Mouse (Mus musculus): ENCODE measurements at regions not wholly inside any gene's neighbourhood (a gene's known extent, or its start where the extent isn't known, plus 50 kb on each side); places are given as distances from the start of the nearest gene placed in this dataset.
A peak's percentile ranks its signal among the peaks of the same experiment; 100 is the strongest.

DNA sequence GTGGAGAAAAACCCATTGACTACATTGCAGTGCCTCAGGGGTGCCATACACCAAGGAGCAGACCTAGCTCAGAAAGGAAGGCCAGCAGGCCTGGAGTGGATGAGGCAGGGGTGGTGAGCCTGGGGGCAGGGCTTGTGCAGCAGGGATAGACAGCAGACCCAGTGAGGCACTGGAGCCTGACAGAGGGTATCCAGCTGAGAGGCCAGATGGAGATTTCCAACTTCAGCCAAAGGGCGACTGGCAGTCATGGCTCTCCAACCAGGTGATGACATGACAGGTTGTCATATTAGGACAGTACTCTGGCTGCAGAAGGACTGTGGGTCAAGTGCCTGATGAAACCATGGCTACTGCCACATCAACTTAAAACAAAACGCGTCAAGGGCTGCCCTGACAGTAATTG lies 431.1 kb downstream of the Glrx3 start:
- peak; percentile 47 for DNase-seq
- intact Hi-C loops (cut with DNase I), result no loop called here

DNA sequence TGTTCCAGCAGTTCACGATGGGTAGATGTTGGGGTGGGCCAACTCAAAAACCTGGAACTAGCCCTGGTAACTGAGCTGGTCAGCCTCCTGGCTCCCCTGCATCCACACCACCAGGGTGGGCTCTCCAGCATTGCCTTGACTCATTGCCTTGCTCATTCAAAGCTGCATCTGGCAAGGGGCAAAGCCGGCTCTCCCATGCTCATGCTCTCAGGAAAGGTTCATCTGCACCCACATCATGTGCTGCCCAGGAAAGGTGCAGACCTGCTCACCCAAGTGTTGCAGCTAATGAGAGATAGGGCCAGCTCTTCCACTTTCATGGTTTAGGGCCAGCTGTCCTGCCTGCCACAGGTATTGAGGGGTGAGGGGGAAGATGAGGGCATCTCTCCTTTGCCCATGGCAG lies 437.9 kb downstream of the Glrx3 start:
- DNase-seq, result no peak
- intact Hi-C loops (cut with DNase I), result no loop called here

DNA sequence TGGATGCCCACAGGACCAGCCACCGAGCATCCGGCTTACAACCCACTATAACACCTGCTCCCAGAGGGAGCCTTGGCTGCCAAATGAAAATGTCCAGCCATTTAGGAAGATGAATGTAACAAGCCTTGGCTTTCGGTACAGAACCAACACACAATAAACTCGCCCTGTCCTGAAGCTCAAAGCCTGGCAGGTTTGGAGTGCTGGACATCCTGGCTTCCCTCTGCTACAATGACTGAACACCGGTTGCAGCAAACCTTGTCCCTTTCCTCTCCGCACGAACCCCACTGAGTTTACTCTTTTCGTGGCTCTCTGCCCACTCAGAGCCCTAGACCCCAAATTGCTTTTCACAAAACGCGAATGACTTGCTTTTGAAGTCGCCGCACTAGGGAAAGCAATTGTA lies 441.9 kb downstream of the Glrx3 start:
- peak; percentile 32 for DNase-seq
- intact Hi-C loops (cut with DNase I), result no loop called here

DNA sequence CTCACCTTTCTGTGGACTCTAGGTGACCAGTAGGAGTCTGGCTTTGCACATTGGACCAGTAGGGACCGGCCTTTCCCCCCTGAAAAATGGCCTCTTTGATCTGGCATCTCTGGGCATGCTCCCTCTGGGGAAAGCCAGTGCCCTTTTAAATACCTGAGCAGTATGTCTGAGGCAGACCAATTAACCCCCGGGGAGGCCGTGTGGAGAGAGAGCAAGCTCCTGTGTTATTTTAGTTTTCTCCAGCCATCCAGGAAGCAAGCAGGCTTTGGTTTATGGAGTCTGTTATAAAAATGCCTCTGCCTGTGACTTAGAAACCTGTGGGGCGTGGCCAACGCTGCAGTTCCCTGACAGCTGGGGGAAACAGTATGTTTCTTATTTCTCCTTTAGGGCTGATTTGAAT lies 445.5 kb downstream of the Glrx3 start:
- intact Hi-C loops (cut with DNase I), result no loop called here
- no peak for DNase-seq

GRCm38 (mm10) chr7:137883701-137884100 lies 446.3 kb downstream of the Glrx3 start:
- no peak for DNase-seq
- intact Hi-C loops (cut with DNase I), result no loop called here

DNA sequence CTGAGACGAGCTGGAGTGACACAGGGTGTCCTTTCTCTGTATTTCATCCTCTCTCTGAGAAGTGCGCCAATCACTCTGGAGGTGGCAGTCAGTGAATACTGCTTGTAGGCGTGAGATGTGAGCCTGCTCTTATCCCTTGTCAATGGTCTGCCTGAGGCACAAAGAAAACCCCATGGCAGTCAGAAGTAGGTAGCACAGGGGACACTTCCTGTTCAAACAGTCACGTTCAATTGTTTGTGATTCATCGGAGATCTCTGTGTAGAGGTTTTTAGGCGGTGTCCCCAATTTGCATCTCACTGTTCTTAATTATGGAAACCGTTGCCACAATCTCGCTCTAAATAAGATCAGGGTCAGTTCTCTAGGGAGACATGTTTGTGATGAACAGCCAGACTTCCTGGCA lies 447.7 kb downstream of the Glrx3 start:
- intact Hi-C loops (cut with DNase I), result no loop called here
- no peak for DNase-seq

DNA sequence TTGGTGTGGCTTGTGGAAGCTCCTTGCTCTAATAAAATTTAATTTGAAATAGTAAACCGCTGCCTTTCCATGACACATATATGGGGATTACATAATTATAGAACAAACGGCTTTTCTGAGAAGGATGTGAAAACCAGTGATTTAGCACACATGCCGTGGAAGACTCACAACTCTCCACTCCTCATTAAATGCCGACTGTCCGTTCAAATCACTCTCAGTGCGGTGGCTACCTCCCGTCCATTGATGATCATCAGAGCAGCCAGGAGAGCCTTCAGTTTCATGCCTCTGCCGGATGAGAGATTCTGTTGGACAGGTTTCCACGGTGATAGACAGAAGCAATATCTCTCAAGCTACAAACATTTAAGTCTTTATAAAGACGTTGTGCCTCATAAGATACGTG lies 451.3 kb downstream of the Glrx3 start:
- no peak for DNase-seq
- intact Hi-C loops (cut with DNase I), result no loop called here

GRCm38 (mm10) chr7:137906424-137907060 lies 469.1 kb downstream of the Glrx3 start:
- intact Hi-C loops (cut with DNase I), result no loop called here
- DNase-seq, result no peak

- intact Hi-C loops (cut with DNase I), result no loop called here
- no peak for DNase-seq
Measured at GRCm38 (mm10) chr7:137909456-137909855, 472.0 kb downstream of the Glrx3 start.

- no peak for DNase-seq
Measured at GRCm38 (mm10) chr7:137913551-137914105, 476.2 kb downstream of the Glrx3 start.

GRCm38 (mm10) chr7:137914506-137914905 lies 477.1 kb downstream of the Glrx3 start:
- DNase-seq, result no peak
- intact Hi-C loops (cut with DNase I), result no loop called here

More at GRCm38 (mm10) chr7:137913551-137914105, 476.2 kb downstream of the Glrx3 start:
- intact Hi-C loops (cut with DNase I), result no loop called here

- DNase-seq, result no peak
- intact Hi-C loops (cut with DNase I), result no loop called here
Measured at GRCm38 (mm10) chr7:137916351-137916750, 478.9 kb downstream of the Glrx3 start.

DNA sequence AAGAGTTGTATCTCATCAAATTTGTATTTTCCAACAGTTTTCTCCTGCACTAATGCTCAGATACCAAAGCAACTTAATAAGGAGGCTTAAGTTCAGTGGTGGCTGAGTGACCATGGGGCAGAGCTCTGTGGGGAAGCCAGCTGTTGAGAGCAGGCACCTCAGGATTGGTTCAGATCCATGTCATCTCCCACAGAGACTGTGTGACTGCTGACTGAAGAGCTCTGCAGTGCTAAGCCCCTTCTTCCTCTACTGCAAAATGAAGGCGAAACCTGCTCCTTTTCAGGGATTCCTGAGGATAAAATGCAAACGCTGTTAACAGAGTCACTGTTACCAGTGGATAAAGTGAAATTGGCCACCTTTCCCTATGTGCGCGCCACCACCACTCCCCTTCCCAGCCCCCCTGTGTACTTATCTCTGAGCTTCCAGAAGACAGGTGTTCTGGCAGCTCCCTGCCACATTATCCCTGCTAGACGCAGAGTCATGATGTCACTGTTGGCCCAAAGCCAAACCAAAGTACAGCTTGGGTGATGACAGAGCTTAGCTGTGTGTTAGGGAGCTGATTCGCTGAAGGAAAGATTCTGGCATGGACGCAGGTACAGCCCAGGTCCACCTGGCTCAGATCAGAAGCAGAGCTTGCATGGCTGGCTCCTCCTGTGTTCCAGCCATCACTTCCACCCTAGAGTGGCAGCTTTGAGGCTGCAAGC lies 472.9 kb downstream of the Tcerg1l start:
- intact Hi-C loops (cut with DNase I), result no loop called here
- DNase-seq, result peak; percentile 75

DNA sequence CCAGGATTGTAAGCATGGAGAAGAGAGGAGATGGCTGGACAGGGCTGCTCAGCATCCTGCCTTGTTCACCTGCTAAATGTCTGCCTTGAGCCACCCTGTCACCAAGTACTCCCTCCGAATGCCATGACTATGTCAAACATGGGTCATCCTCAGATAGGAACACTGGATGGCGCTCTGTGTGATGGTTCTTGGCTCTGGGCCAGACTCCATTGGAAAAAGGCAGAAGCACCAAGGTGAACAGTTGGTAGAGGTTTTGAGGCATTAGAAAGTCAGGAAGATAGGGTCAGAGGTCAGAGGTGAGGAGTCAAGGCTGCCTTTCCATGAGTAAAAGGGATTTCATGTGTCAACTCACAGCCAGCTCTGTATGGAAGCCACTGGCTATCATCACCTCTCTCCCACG lies 471.9 kb downstream of the Tcerg1l start:
- intact Hi-C loops (cut with DNase I), result no loop called here
- no peak for DNase-seq

- intact Hi-C loops (cut with DNase I), result no loop called here
- DNase-seq, result no peak
Measured at GRCm38 (mm10) chr7:137927371-137927770, 470.2 kb downstream of the Tcerg1l start.

- intact Hi-C loops (cut with DNase I), result no loop called here
Measured at GRCm38 (mm10) chr7:137930200-137930599, 467.3 kb downstream of the Tcerg1l start.

GRCm38 (mm10) chr7:137935896-137936295 lies 461.6 kb downstream of the Tcerg1l start:
- intact Hi-C loops (cut with DNase I), result no loop called here
- DNase-seq, result peak; percentile 81

More at GRCm38 (mm10) chr7:137930200-137930599, 467.3 kb downstream of the Tcerg1l start:
- no peak for DNase-seq

- intact Hi-C loops (cut with DNase I), result no loop called here
- no peak for DNase-seq
Measured at GRCm38 (mm10) chr7:137939116-137939515, 458.4 kb downstream of the Tcerg1l start.

DNA sequence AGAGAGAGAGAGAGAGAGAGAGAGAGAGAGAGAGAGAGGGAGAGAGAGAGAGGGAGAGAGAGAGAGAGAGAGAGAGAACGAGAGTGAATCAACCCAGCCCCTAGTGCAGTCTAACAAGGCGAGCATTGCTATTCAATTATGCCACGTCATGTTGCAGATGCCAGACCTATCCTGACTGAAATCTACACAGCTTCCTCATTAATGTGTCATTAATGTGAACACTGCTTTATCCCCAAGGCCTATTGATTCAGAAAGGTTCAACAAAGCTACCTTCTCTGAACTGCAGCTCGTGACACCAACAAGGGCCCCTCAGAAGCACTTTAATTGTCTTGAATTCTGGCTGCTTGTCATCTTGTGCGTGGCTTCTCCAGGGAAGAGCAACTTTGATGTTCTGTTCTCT lies 457.4 kb downstream of the Tcerg1l start:
- intact Hi-C loops (cut with DNase I), result no loop called here
- no peak for DNase-seq

DNA sequence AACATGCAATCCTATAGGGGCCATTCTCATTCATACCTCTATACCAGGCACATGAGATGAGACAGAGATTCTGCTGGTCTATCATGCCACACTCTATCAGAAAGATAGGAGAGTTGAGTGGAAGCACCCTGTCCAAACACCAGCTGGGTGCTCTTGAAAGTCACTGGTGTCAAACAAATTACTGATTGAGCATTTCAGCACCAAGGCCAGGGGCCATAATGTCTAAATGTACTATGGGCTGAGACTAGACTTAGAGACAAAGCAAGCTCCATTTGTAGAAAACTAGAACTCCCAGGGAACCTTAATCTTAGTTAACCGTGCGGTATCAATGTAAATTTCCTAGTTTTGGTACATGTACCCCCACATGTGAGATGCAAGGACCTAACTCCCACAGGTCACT lies 452.5 kb downstream of the Tcerg1l start:
- no peak for DNase-seq
- intact Hi-C loops (cut with DNase I), result no loop called here

- no peak for DNase-seq
- intact Hi-C loops (cut with DNase I), result no loop called here
Measured at GRCm38 (mm10) chr7:137947424-137947823, 450.1 kb downstream of the Tcerg1l start.

- intact Hi-C loops (cut with DNase I), result no loop called here
- DNase-seq, result no peak
Measured at GRCm38 (mm10) chr7:137957354-137957753, 440.2 kb downstream of the Tcerg1l start.
